Mouse (Mus musculus) limb, embryonic 14.5 days (tissue): Measurements from ENCODE around the gene Pglyrp1. TPM values are rescaled to one million over a fixed set of nuclear protein-coding genes. Genes with fewer than 3 reads are reported as not detected.
A peak's percentile ranks its signal among the peaks of the same experiment; 100 is the strongest.
"Not testable (repeated sequence)": the region's sequence is repeated elsewhere in the genome, so short reads cannot be mapped to it uniquely, and the experiment has no call there.

Experiments
- ATAC-seq: fragments of 200-750 bp; cut with Nextera tagmentation; 2 replicates; pipeline ENCODE4 v1.8.0; 2017; ENCODE audit warnings: low read depth, moderate number of reproducible peaks, moderate TSS enrichment; ENCODE audit not compliant: low FRiP score
- DNase-seq: peaks from one replicate; pipeline ENCODE4 v3.0.0-alpha.2; 2015; ENCODE audit warnings: low spot score
- H3K27ac ChIP-seq: fragments of 300-500 bp; sonication (generic); replicated peaks from 2 replicates; pipeline ENCODE4 v1.5.1; 2014; ENCODE audit warnings: low read depth, mild to moderate bottlenecking, low read length, moderate library complexity, mixed read lengths
- H3K27me3 ChIP-seq: fragments of 300-500 bp; sonication (generic); 2 replicates; pipeline ENCODE4 v1.6.1; 2014; ENCODE audit warnings: low read length, mixed read lengths; ENCODE audit not compliant: control insufficient read depth, insufficient read depth
- H3K36me3 ChIP-seq: fragments of 300-500 bp; sonication (generic); 2 replicates; pipeline ENCODE4 v1.6.1; 2014; ENCODE audit warnings: mild to moderate bottlenecking, low read length, moderate library complexity, mixed read lengths; ENCODE audit not compliant: control insufficient read depth, insufficient read depth
- H3K4me1 ChIP-seq: fragments of 300-500 bp; sonication (generic); 2 replicates; pipeline ENCODE4 v1.6.1; 2014; ENCODE audit warnings: antibody characterized with exemption, low read length, mixed read lengths; ENCODE audit not compliant: control insufficient read depth, insufficient read depth
- H3K4me2 ChIP-seq: fragments of 300-500 bp; sonication (generic); replicated peaks from 2 replicates; pipeline ENCODE4 v1.6.1; 2014; ENCODE audit warnings: low read depth, mild to moderate bottlenecking, low read length, moderate library complexity; ENCODE audit not compliant: severe bottlenecking
- H3K4me3 ChIP-seq: fragments of 300-500 bp; sonication (generic); replicated peaks from 2 replicates; pipeline ENCODE4 v1.5.1; 2014; ENCODE audit warnings: low read length
- H3K9ac ChIP-seq: fragments of 300-500 bp; sonication (generic); 2 replicates; pipeline ENCODE4 v1.6.1; 2014; ENCODE audit warnings: mild to moderate bottlenecking, low read depth, low read length, moderate library complexity; ENCODE audit not compliant: severe bottlenecking
- H3K9me3 ChIP-seq: fragments of 300-500 bp; sonication (generic); 2 replicates; pipeline ENCODE4 v1.6.1; 2016; ENCODE audit warnings: low read length; ENCODE audit not compliant: control insufficient read depth
- POLR2A ChIP-seq: fragments of 200-500 bp; IDR thresholded peaks from 2 replicates; pipeline ENCODE4 v1.8.0; 2012; ENCODE audit warnings: inconsistent platforms, mild to moderate bottlenecking, moderate library complexity, borderline replicate concordance; ENCODE audit not compliant: insufficient read depth, insufficient read length; ENCODE audit errors: extremely low read depth
- WGBS: fragments of 180-500 bp; shearing (Covaris S2); extraction: QIAGEN DNeasy Blood & Tissue Kit; methylation state at CpG from one replicate; pipeline ENCODE4 v1.1.7; 2014; 5-methylcytosine and 5-hydroxymethylcytosine counted together
- polyA plus RNA-seq, 2 experiments: library from polyadenylated mRNA; depleted of rRNA in 1 of 2; stranded (reverse) in 1 of 2; unstranded in 1 of 2; fragments of >200 nt; fragmentation: Nextera tagmentation in 1 of 2; extraction: Ambion mirVana in 1 of 2; gene quantifications; 2 replicates each; pipeline versions ENCODE4 v1.2.1 to v1.2.3; 2012 to 2014

Pglyrp1 gene
- polyA plus RNA-seq (2012; rRNA removed): 0.60 and 1.9 TPM in 2 replicates
- 1.3 and 1.9 TPM in 2 replicates for polyA plus RNA-seq (2014; fragmentation: Nextera tagmentation; extraction: Ambion mirVana)

DNA sequence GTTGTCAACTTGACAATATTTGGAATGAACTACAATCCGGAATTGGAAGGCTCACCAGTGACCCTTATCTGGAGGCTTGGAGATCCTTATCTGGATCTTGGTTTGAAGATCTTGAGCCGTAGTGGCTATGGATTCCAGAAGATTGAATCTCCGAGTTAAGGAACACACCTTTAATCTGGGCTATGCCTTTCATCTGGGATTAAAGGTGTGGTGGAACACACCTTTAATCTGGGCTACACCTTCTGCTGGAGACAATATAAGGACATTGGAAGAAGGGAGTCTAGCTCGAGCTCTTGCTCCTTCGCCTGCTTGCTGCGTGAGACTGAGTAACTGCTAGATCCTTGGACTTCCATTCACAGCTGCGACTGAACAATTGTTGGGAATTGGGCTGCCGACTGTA lies at the start of gene Pglyrp1:
TSS of gene Pglyrp1 (plus strand) at position 301 of the 400 bp plus-strand sequence.
- no CpG with 5 or more reads among the region's 8 CpGs for WGBS
- ATAC-seq, H3K9me3 ChIP-seq, H3K27me3 ChIP-seq, H3K4me3 ChIP-seq, H3K36me3 ChIP-seq, H3K4me1 ChIP-seq, DNase-seq, H3K27ac ChIP-seq, H3K9ac ChIP-seq: not testable (repeated sequence)
- H3K4me2 ChIP-seq: 0 out of 2 replicates have a peak within 1 kb of the TSS, but pooled peaks have one; percentile 81

DNA sequence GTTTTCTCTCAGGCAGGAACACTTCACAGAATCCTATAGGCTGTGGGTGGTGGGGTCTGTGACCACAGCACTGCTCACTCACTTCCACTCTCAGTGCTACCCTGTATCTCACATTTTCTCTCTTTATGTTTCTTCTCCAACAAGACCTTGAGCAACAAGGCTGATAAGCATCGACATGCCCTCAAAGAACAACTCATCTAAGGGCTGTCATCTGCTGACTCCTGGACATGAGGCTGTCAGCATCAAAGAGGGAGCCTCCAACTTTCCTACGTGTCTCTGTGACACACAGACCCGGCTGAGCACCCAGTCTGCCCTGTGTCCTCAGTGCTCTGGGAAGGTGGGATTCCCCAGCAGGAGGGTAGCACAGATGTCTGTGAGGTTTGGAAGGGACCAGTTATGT lies 49.6 kb upstream of the Pglyrp1 start, which contains the start of gene Psg17:
TSS of gene Psg17 (minus strand) at position 101 of the 400 bp plus-strand sequence.
- no peaks in the 10 kb centered on the region for H3K9me3 ChIP-seq
- no peak for DNase-seq
- H3K9ac ChIP-seq: no peak within 1 kb of the TSS
- H3K4me3 ChIP-seq: no peak within 1 kb of the TSS
- H3K27ac ChIP-seq: no peak within 1 kb of the TSS
- no peak for ATAC-seq
- H3K27me3 ChIP-seq: no peaks in the 10 kb centered on the region
- no peaks in the 10 kb centered on the region for H3K36me3 ChIP-seq
- H3K4me1 ChIP-seq: no peaks in the 10 kb centered on the region
- WGBS: 62% methylated on average over 3 of the region's 3 CpGs
- TF ChIP-seq POLR2A: no peak
- no peak within 1 kb of the TSS for H3K4me2 ChIP-seq

DNA sequence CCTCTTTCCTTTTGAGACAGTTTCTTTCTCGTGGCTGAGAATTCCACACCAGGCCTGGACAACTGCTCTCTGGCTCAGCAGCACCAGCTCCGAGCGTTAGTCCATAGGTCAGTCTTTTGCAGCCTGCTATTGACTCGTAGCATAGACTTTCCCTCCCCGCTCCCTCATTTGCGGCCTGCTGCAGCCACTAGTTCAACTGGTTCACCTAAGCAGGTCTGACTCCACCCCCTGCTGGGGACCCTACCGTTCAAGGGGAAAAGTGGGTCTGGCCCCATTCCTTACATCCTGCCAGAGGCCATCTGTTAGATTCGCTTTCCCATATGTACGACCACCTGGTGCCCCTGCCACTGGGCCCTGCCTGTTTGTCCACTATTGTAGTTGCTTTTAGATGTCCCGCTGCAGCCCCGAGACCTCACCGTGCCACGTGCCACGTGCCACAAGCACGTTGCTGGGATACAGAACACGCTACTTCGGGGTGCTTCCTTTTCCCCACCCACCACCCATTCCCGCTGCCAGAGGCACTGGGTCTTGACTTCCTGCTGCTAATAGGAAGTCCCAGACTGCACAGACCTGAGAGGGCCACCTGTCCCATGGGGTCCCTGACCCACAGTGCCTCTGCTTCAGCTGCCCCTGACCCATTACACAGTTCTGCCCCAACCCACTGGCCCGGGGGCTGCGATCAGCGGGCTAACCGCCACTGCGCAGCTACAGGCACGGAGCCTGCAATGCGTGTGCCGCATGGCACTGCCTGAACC lies 43.2 kb upstream of the Pglyrp1 start:
- Histone ChIP-seq H3K9ac (no peak overlapping the region), H3K36me3 (no peaks in the 10 kb centered on the region), H3K27ac (no peak overlapping the region), H3K27me3 (no peaks in the 10 kb centered on the region), H3K4me2 (no peak overlapping the region), H3K4me1 (no peaks in the 10 kb centered on the region), H3K4me3 (no peak overlapping the region), H3K9me3 (no peaks in the 10 kb centered on the region)
- 62% methylated on average over 26 of the region's 26 CpGs for WGBS
- no peak for TF ChIP-seq POLR2A
- ATAC-seq: no peak
- DNase-seq: no peak

DNA sequence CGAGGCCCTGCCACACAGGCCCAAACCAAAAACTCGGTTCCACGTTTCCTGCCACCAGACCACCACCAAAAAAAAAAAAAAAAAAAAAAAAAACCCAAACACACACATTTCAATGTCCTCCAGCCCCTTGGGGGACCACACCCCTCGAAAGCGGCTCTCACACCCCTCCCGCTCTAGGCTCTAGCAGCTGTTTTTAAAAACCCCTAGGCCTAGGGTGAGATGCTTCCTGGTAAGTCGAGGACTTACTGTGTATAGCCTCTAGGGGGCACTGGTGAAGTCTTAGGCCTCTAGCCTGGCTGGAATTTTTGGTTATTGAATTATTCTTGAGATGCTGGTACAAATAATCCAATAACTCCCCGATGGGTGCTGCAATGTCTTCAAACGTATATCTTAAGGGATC lies 42.5 kb upstream of the Pglyrp1 start:
- Histone ChIP-seq H3K4me2 (no peak overlapping the region), H3K36me3 (no peaks in the 10 kb centered on the region), H3K4me3 (no peak overlapping the region), H3K9me3 (no peaks in the 10 kb centered on the region), H3K27ac (no peak overlapping the region), H3K4me1 (no peaks in the 10 kb centered on the region), H3K9ac (no peak overlapping the region), H3K27me3 (no peaks in the 10 kb centered on the region)
- DNase-seq (peak; percentile 42), ATAC-seq (no peak)
- WGBS: 65% methylated on average over 9 of the region's 9 CpGs
- TF ChIP-seq POLR2A: no peak

GRCm38 (mm10) chr7:18829545-18829944 lies 41.6 kb upstream of the Pglyrp1 start:
- Histone ChIP-seq H3K27ac (no peak overlapping the region), H3K4me2 (no peak overlapping the region), H3K4me3 (no peak overlapping the region), H3K4me1 (no peaks in the 10 kb centered on the region), H3K9ac (no peak overlapping the region), H3K9me3 (no peaks in the 10 kb centered on the region), H3K27me3 (no peaks in the 10 kb centered on the region), H3K36me3 (no peaks in the 10 kb centered on the region)
- DNase-seq: no peak
- ATAC-seq: no peak
- 86% methylated on average over 7 of the region's 7 CpGs for WGBS
- no peak for TF ChIP-seq POLR2A
